Comparison of ENCODE assay signal across 15 mouse cellular contexts in the genomic region with DNA sequence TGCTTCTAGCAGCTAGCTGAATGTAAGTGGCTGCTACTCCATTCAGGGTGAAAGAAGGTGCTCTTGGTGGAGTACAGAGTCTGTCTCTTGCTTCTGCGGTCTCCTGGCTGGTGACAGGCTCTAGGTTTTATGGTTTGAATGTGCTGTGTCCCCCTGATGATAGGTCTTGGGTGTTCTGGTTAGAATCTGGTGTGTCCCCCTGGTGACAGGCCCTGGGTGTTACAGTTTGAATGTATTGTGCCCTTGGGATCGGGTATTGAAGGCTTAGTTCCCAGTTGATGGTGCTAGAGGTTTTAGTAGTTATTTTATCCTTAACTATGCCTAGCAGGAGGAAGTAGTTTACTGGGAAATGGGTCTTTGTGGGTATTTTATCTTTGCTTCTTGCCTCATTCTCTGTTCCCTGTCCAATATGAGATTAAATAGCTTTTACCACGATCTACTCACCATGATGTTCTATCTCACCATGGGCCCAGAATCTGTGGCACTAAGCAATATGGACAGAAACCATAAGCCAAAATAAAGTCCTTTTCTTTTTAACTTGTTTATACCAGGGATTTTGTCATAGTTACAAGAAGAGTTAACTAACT. TPM values are rescaled to one million over a fixed set of nuclear protein-coding genes. Genes with fewer than 3 reads are reported as not detected.
DNase-seq lines count a peak whose midpoint lies in the region; TF ChIP-seq lines count a peak whose summit lies in the region.
"Had no signal": no experiment of that assay in that cellular context is flagged by ENCODE, and none has a peak within 500 bp of the region (broad histone marks: within the 10 kb centered on the region; RNA-seq: fewer than 3 reads in every experiment).

No protein-coding gene starts in this region.

- no peaks in the 10 kb centered on the region for H3K36me3 ChIP-seq in kidney, adult 2 months (ENCODE audit: control insufficient read depth, insufficient read depth, low read length)
- H3K36me3 ChIP-seq in MEL (ENCODE audit: control insufficient read depth in 1 of 2, insufficient read depth in 2 of 2, low read length in 2 of 2): 0 out of 4 replicates have a peak, but pooled peaks cover 0 to 2% of the 10 kb centered on the region in 2 experiments
- no peaks in the 10 kb centered on the region for H3K36me3 ChIP-seq in limb, embryonic 10.5 days
- H3K36me3 ChIP-seq: forebrain, embryonic 12.5 days had no signal

- no peak for TF ChIP-seq POLR2A in kidney, adult 2 months (IDR thresholded peaks at IDR 0.05; ENCODE audit: low read depth, low read length)
- no peak for TF ChIP-seq POLR2A in MEL (IDR thresholded peaks at IDR 0.05; ENCODE audit: control insufficient read depth in 1 of 2, insufficient read depth in 1 of 2, low read depth in 1 of 2, low read length in 2 of 2, poor library complexity in 1 of 2)

- 81% methylated on average over 3 of the region's 3 CpGs for WGBS in kidney, adult 2 months
- 69% methylated on average over 3 of the region's 3 CpGs for WGBS in limb, embryonic 10.5 days

- no peak overlapping the region for H3K9ac ChIP-seq in MEL (ENCODE audit: control insufficient read depth, low read depth, low read length, poor library complexity, severe bottlenecking)
- H3K9ac ChIP-seq: forebrain, embryonic 12.5 days had no signal

- no peaks in the 10 kb centered on the region for H3K27me3 ChIP-seq in kidney, adult 2 months (replicated peaks; ENCODE audit: control insufficient read depth, insufficient read depth, low read length)
- H3K27me3 ChIP-seq in MEL (ENCODE audit: control insufficient read depth in 1 of 2, insufficient read depth in 2 of 2, low read length in 2 of 2): no peaks in the 10 kb centered on the region
- no peaks in the 10 kb centered on the region for H3K27me3 ChIP-seq in limb, embryonic 10.5 days (ENCODE audit: low read depth, poor library complexity, severe bottlenecking)
- H3K27me3 ChIP-seq: forebrain, embryonic 12.5 days; Patski had no signal

- H3K27ac ChIP-seq in kidney, adult 2 months (ENCODE audit: insufficient read depth, low read depth, low read length): no peak overlapping the region
- H3K27ac ChIP-seq in MEL (ENCODE audit: control insufficient read depth, low read depth, low read length): no peak overlapping the region
- no peak overlapping the region for H3K27ac ChIP-seq in limb, embryonic 10.5 days
- H3K27ac ChIP-seq: forebrain, embryonic 12.5 days had no signal

- peak; percentile 39 for TF ChIP-seq RAD21 in MEL (IDR thresholded peaks at IDR 0.05; ENCODE audit: low read depth, low read length)

- no peaks in the 10 kb centered on the region for H3K79me2 ChIP-seq in MEL (ENCODE audit: control insufficient read depth, insufficient read depth, low read length, poor library complexity)

- 0 out of 2 replicates have a peak, but pooled peaks have one; percentile 17 for TF ChIP-seq CTCF in kidney, adult 2 months (conservative IDR thresholded peaks at IDR 0.05; ENCODE audit: insufficient read depth, insufficient read length, low read depth, low read length)
- peak; percentile 38 to 67 (median 43) for TF ChIP-seq CTCF in MEL (IDR thresholded peaks at IDR 0.05 in 2 of 3, conservative IDR thresholded peaks at IDR 0.05 in 1 of 3; ENCODE audit: control insufficient read depth in 1 of 3, insufficient read depth in 1 of 3, low read depth in 2 of 3, low read length in 3 of 3, poor library complexity in 1 of 3, severe bottlenecking in 1 of 3)

- no peaks in the 10 kb centered on the region for H3K4me1 ChIP-seq in kidney, adult 2 months (ENCODE audit: control insufficient read depth, insufficient read depth, low read length)
- no peaks in the 10 kb centered on the region for H3K4me1 ChIP-seq in MEL (ENCODE audit: control insufficient read depth in 1 of 2, insufficient read depth in 2 of 2, low read length in 2 of 2)
- H3K4me1 ChIP-seq in limb, embryonic 10.5 days: no peaks in the 10 kb centered on the region

- no peak for DNase-seq in kidney, adult 2 months
- no peak for DNase-seq in kidney, postnatal 25 days
- DNase-seq in 416B (ENCODE audit: low read depth) (peak; percentile 50), MEL (ENCODE audit: low read depth, low spot score) (peak; percentile 56)
- DNase-seq in naive thymus-derived CD4-positive, alpha-beta T cell, adult 2 months (ENCODE audit: low read depth): peak; percentile 35
- DNase-seq in urinary bladder, postnatal 10 days (ENCODE audit: low spot score): no peak
- DNase-seq in limb, embryonic 10.5 days (ENCODE audit: low spot score): no peak
- DNase-seq: cerebellum, postnatal 36 days; heart, postnatal 4 days; lung, adult 18-20 months; midbrain, embryonic 14.5 days had no signal

- no peaks in the 10 kb centered on the region for H3K9me3 ChIP-seq in MEL (replicated peaks; ENCODE audit: insufficient read depth, low read length)
- H3K9me3 ChIP-seq in limb, embryonic 10.5 days (replicated peaks): no peaks in the 10 kb centered on the region
- H3K9me3 ChIP-seq: forebrain, embryonic 12.5 days had no signal

- peak; percentile 55 to 57; a peak in 3 of 4 replicates for TF ChIP-seq EP300 in MEL (IDR thresholded peaks at IDR 0.05; ENCODE audit: low read depth in 1 of 2, low read length in 2 of 2)

- H3K4me3 ChIP-seq in kidney, adult 2 months (ENCODE audit: insufficient read depth, low read depth, low read length): no peak overlapping the region
- H3K4me3 ChIP-seq in MEL (ENCODE audit: control insufficient read depth in 1 of 2, insufficient read depth in 1 of 2, low read depth in 2 of 2, low read length in 2 of 2): no peak overlapping the region
- H3K4me3 ChIP-seq in limb, embryonic 10.5 days: no peak overlapping the region
- H3K4me3 ChIP-seq: forebrain, embryonic 12.5 days had no signal

TF ChIP-seq in MEL, 35 proteins besides CTCF, POLR2A, EP300 and RAD21:
- TF ChIP-seq ELF1 (IDR thresholded peaks at IDR 0.05; ENCODE audit: low read depth, low read length) (no peak), GATA1 (IDR thresholded peaks at IDR 0.05; ENCODE audit: low read depth, low read length) (peak; percentile 22; the same call in 1 of the 2 replicates), POLR2AphosphoS5 (IDR thresholded peaks at IDR 0.05; ENCODE audit: borderline replicate concordance, low read depth, low read length) (no peak), TCF12 (IDR thresholded peaks at IDR 0.05; ENCODE audit: low read depth, low read length) (peak; percentile 47; the same call in 1 of the 2 replicates), SMC3 (IDR thresholded peaks at IDR 0.05; ENCODE audit: low read depth, low read length) (peak; percentile 83), RCOR1 (IDR thresholded peaks at IDR 0.05; ENCODE audit: low read depth, low read length) (no peak), HCFC1 (IDR thresholded peaks at IDR 0.05; ENCODE audit: low read depth, low read length) (no peak)

RNA-seq across cellular contexts. Expression of a gene that starts 30.6 kb away (rescaled TPM):
- 21.3 and 26.1 TPM in 2 replicates for polyA plus RNA-seq in kidney, adult 2 months (2012; rRNA removed)
- total RNA-seq in MEL (2012; rRNA removed): 32.1 and 40.0 TPM in 2 replicates
- 10 to 100 TPM in 1 of 2 experiments, not detected in 1; 24.3 TPM for polyA plus RNA-seq in MEL (2012; ENCODE audit: insufficient read depth in 1 of 2, insufficient read length in 2 of 2, low read depth in 1 of 2, low replicate concordance in 2 of 2, missing spikeins in 1 of 2)
- 37.9 and 43.4 TPM in 2 replicates for polyA plus RNA-seq in limb, embryonic 10.5 days (2016; fragmentation: Nextera tagmentation; extraction: Ambion mirVana)

RNA-seq across cellular contexts. Expression of a gene that starts 41.2 kb away (rescaled TPM):
- polyA plus RNA-seq in kidney, adult 2 months (2012; rRNA removed): 0.14 TPM in 1 of 2 replicates, not detected in the other
- total RNA-seq in MEL (2012; rRNA removed): not detected in 2 replicates
- not detected for polyA plus RNA-seq in MEL (2012; ENCODE audit: insufficient read depth in 1 of 2, insufficient read length in 2 of 2, low read depth in 1 of 2, low replicate concordance in 2 of 2, missing spikeins in 1 of 2)
- polyA plus RNA-seq in limb, embryonic 10.5 days (2016; fragmentation: Nextera tagmentation; extraction: Ambion mirVana): not detected in 2 replicates
- total RNA-seq: left cerebral cortex, adult 18-20 months had no signal
- polyA plus RNA-seq: forebrain, embryonic 12.5 days; kidney, embryonic 14.5 days; midbrain, embryonic 14.5 days; Patski had no signal

Comparison
In these comparisons a context has a peak if more than half of its experiments do, and no peak if none do; other contexts are left out.
1. DNase-seq: peak in 416B (single experiment), MEL (single experiment) and naive thymus-derived CD4-positive, alpha-beta T cell, adult 2 months (single experiment); none in kidney, adult 2 months (single experiment), kidney, postnatal 25 days (0 of 2), urinary bladder, postnatal 10 days (single experiment) and limb, embryonic 10.5 days (single experiment).